Mouse (Mus musculus) spleen, adult 2 months (tissue): Measurements from ENCODE around the gene Nrxn1. TPM values are rescaled to one million over a fixed set of nuclear protein-coding genes. Genes with fewer than 3 reads are reported as not detected.

Experiments used
- DNase-seq, 2 experiments: peaks; one replicate each; pipeline versions ENCODE4 v3.0.0 to v3.0.0-alpha.2; 2012 to 2021; ENCODE audit warnings: low spot score in 2 of 2, low read depth in 1 of 2
- H3K27ac ChIP-seq: fragments of 200-500 bp; 2 replicates; pipeline ENCODE4 v1.5.1; 2012; ENCODE audit warnings: low read length, inconsistent platforms; ENCODE audit not compliant: insufficient read depth
- H3K27me3 ChIP-seq: fragments of 200-500 bp; 2 replicates; pipeline ENCODE4 v1.6.1; 2012; ENCODE audit warnings: mild to moderate bottlenecking, moderate library complexity, low read length, inconsistent platforms; ENCODE audit not compliant: control insufficient read depth, insufficient read depth
- H3K36me3 ChIP-seq: fragments of 200-500 bp; 2 replicates; pipeline ENCODE4 v1.6.1; 2012; ENCODE audit warnings: mild to moderate bottlenecking, low read length, inconsistent platforms; ENCODE audit not compliant: control insufficient read depth, insufficient read depth
- H3K4me1 ChIP-seq: fragments of 200-500 bp; 2 replicates; pipeline ENCODE4 v1.6.1; 2011; ENCODE audit warnings: inconsistent platforms; ENCODE audit not compliant: control insufficient read depth, insufficient read depth, insufficient read length
- H3K4me3 ChIP-seq: fragments of 200-500 bp; 2 replicates; pipeline ENCODE4 v1.5.1; 2011; ENCODE audit warnings: mild to moderate bottlenecking, inconsistent platforms; ENCODE audit not compliant: insufficient read depth, insufficient read length; ENCODE audit errors: extremely low read depth
- CTCF ChIP-seq: fragments of 200-500 bp; IDR thresholded peaks from 2 replicates; pipeline ENCODE4 v1.5.1; 2011; ENCODE audit warnings: mild to moderate bottlenecking, inconsistent platforms; ENCODE audit not compliant: insufficient read depth, insufficient read length, insufficient replicate concordance; ENCODE audit errors: extremely low read depth
- POLR2A ChIP-seq: fragments of 200-500 bp; IDR thresholded peaks from 2 replicates; pipeline ENCODE4 v1.6.1; 2011; ENCODE audit warnings: low read depth, low read length, inconsistent platforms
- WGBS: fragments of 180-500 bp; shearing (Covaris S2); methylation state at CpG from one replicate; pipeline ENCODE4 v1.1.7; 2018; 5-methylcytosine and 5-hydroxymethylcytosine counted together
- polyA plus RNA-seq: library from polyadenylated mRNA; depleted of rRNA; stranded (reverse); fragments of >200 nt; gene quantifications from 2 replicates; pipeline ENCODE4 v1.2.3, GENCODE M21; 2012

The Nrxn1 gene
- polyA plus RNA-seq, 1 experiment, result 0.50 TPM

DNA sequence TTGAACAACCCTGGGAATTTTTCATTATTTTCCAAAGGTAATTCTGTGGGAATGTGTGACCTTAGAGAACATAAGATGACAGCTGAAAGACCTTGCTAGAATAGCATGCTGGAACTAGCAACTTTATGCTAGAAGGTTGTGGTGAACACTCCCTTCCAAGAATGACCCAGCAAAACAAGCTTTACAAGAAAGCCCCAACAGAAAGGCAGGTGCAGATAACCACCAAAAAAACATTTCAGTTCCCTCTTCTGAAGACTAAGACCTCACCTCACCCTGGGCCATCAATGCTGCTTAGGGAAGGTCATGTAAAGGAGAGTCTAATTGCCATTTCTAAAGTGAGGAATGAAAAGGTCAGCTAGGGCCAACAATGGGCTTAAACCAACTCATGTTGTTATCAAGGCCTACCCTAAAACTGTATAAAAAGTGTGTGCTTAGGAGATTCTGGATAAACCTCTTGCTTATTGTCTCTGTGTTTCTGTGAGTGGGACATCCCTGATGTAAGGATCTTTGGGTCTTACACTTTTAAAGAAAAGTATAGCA, 249.7 kb downstream of the Nrxn1 start:
- no peak overlapping the region for H3K27ac ChIP-seq
- no peaks in the 10 kb centered on the region for H3K4me1 ChIP-seq
- H3K27me3 ChIP-seq, result no peaks in the 10 kb centered on the region
- H3K36me3 ChIP-seq, result no peaks in the 10 kb centered on the region
- no peak overlapping the region for H3K4me3 ChIP-seq
- no peak for TF ChIP-seq POLR2A
- no peak for DNase-seq

DNA sequence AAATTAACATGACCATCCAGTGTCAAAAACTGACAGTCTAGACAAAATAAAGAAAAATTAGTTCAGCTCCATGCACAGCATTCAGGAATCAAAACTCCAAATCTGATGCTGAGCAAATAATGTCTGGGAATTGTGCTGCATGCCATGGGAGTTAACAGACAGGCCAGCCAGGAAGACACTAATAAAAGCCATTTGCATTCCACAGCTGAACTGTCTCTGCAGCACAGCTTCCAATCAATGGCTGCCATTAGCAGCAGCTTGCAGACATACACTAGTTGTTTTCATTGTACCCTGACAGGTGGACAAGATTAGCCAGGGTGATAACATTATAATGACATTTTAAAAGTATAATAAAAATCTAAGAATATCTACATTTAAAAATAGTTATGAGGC, 255.9 kb downstream of the Nrxn1 start:
- no peaks in the 10 kb centered on the region for H3K27me3 ChIP-seq
- H3K36me3 ChIP-seq, result no peaks in the 10 kb centered on the region
- H3K27ac ChIP-seq, result no peak overlapping the region
- no peak overlapping the region for H3K4me3 ChIP-seq
- H3K4me1 ChIP-seq, result no peaks in the 10 kb centered on the region
- DNase-seq, result no peak
- TF ChIP-seq POLR2A (no peak), CTCF (no peak)

DNA sequence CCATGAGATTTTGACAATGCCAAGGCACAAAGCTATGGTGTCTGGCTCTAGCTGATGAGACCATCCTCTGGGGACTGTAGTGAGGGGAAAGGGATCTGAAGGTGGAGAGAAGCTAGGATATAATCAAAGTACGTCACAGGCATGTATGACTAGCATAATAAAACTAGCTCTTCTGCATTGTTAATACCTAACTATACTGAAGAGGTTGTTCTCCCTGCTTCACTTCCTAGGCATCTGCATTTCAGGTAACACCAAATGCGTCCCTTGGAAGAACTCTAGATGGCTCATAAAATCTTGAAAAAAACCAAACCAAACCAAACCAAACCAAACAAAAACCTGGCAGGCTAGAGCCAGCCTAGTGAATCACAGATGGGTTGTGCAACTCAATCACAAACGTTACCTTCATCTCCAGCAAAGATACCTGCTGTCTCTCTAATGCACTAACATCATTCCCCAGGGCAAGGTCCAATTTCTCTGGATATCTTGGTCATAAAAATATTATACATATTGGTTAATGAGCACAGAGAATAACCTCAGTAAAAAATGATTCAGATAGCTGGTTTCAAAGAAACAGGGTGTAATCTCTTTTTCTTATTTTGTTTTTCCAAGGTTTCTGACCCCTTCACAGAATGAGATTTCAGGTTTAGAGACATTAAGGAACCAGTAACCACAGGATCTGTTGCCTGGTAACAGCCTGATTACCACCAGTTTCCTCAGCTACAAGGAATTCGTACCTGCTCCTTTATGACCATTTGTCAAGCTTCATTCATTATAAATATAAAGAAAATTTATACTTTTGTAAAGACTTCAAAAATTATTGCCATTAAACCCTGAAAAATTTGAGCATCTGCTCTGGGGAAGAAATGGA, 256.5 kb downstream of the Nrxn1 start:
- no peaks in the 10 kb centered on the region for H3K36me3 ChIP-seq
- 67% methylated on average over 4 of the region's 4 CpGs for WGBS
- DNase-seq, result no peak

DNA sequence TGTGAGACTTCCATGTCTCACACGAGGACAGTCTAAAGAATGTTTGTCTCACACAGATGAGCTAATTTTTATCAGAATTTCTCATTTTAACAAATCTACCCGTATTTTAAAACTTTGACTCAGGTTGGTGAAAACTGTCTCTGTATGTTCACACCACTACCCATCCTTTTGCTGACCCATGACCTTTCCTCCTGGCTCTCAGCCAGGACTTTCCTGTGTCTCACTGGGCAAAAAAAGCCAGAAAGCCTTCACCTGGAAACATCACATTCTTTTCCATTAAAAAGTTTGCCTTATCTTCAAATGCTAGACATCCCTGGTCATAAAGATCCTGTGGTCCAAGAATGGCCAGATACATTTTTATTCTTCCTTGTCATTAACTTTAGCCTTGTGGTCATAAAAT, 274.5 kb downstream of the Nrxn1 start:
- no peaks in the 10 kb centered on the region for H3K4me1 ChIP-seq
- H3K27me3 ChIP-seq, result no peaks in the 10 kb centered on the region
- H3K36me3 ChIP-seq, result no peaks in the 10 kb centered on the region
- DNase-seq, result no peak
- no peak overlapping the region for H3K27ac ChIP-seq
- no peak for TF ChIP-seq CTCF
- H3K4me3 ChIP-seq, result no peak overlapping the region
- 81% methylated on average over 2 of the region's 2 CpGs for WGBS

More for the DNA sequence above, 256.5 kb downstream of the Nrxn1 start:
- Histone ChIP-seq H3K27ac (no peak overlapping the region), H3K4me3 (no peak overlapping the region), H3K27me3 (no peaks in the 10 kb centered on the region), H3K4me1 (no peaks in the 10 kb centered on the region)
- TF ChIP-seq CTCF (no peak), POLR2A (no peak)

DNA sequence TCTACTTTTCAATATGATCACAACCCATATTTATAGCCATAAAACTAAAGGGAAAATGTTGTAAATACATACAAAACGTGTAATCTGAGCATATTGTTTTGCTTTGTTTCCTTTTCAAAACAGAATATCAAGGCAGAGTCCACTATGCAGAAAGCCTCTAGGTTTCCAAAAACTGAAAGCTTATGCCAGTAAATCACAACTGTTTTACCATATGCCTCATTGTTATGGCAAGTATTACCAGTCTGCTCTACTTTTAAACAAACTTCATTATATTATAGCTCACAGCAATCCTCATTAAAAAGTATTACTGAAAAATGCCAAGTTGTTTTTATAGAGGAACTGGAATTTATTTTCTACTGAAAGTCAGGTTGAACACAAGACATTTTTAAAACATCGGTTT, 275.0 kb downstream of the Nrxn1 start:
- 83% methylated on average over 2 of the region's 2 CpGs for WGBS
- TF ChIP-seq CTCF (no peak), POLR2A (no peak)

DNA sequence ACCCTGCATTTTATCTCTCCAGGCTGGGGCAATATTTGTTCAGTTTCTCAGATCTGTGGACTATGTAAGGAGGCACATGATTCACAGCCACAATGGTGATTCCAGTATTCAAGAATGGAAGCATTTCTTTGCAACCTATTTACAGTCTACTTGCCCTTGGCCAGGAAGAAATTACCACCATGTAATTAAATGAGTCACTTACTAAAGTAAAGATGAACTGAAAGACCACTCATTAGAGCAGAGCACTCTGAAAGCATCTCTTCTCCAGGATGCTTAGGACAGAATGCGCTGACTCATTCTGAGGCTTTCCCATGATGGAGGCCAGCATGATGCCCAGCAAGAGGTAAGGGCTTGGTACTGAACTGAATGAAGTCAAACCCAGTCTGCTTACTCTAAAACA, 277.6 kb downstream of the Nrxn1 start:
- no peak overlapping the region for H3K27ac ChIP-seq
- TF ChIP-seq CTCF (no peak), POLR2A (no peak)

More for the DNA sequence above, 275.0 kb downstream of the Nrxn1 start:
- H3K36me3 ChIP-seq, result no peaks in the 10 kb centered on the region
- H3K27ac ChIP-seq, result no peak overlapping the region
- no peak for DNase-seq
- no peak overlapping the region for H3K4me3 ChIP-seq
- no peaks in the 10 kb centered on the region for H3K4me1 ChIP-seq
- no peaks in the 10 kb centered on the region for H3K27me3 ChIP-seq

DNA sequence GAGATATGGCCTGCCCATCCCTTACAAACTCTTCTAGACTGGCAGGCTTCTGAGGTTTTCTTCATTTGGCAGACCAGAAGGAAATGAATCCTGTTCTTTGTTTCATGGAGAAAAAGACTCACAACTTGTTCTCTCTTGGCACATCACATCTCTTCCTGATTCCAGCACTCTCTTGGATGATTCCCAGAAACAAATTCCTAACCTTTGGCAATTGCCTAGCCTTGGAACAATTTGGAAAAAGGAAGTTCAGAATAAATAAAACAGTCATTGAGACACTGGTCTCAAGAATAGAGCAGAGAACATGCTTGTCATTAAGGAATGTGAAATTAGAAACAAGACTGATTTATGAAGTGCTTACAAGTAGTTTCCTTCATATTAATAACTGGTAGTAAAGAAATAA, 279.1 kb downstream of the Nrxn1 start:
- TF ChIP-seq CTCF (no peak), POLR2A (no peak)
- Histone ChIP-seq H3K27ac (no peak overlapping the region), H3K4me1 (no peaks in the 10 kb centered on the region), H3K4me3 (no peak overlapping the region), H3K36me3 (no peaks in the 10 kb centered on the region), H3K27me3 (no peaks in the 10 kb centered on the region)
- DNase-seq, result no peak

More for the DNA sequence above, 277.6 kb downstream of the Nrxn1 start:
- no peaks in the 10 kb centered on the region for H3K27me3 ChIP-seq
- 88% methylated on average over 1 of the region's 1 CpGs for WGBS
- DNase-seq, result no peak
- no peak overlapping the region for H3K4me3 ChIP-seq
- H3K4me1 ChIP-seq, result no peaks in the 10 kb centered on the region
- no peaks in the 10 kb centered on the region for H3K36me3 ChIP-seq
